Mouse (Mus musculus) embryonic facial prominence, embryonic 14.5 days (tissue): ENCODE measurements around the gene Gbp7. TPM values are rescaled to one million over a fixed set of nuclear protein-coding genes. Genes with fewer than 3 reads are reported as not detected.
"Not testable (repeated sequence)": the region's sequence is repeated elsewhere in the genome, so short reads cannot be mapped to it uniquely, and the experiment has no call there.

Experiments
- ATAC-seq: fragments of 200-750 bp; cut with Nextera tagmentation; 2 replicates; pipeline ENCODE4 v1.8.0; 2017; ENCODE audit warnings: low read depth, moderate number of reproducible peaks, moderate TSS enrichment
- DNase-seq: peaks from one replicate; pipeline ENCODE4 v3.0.0-alpha.2; 2015; ENCODE audit warnings: low spot score
- H3K27ac ChIP-seq: fragments of 300-500 bp; sonication (generic); replicated peaks from 2 replicates; pipeline ENCODE4 v1.5.1; 2014; ENCODE audit warnings: low read depth, mild to moderate bottlenecking, low read length, moderate library complexity
- H3K27me3 ChIP-seq: fragments of 300-500 bp; sonication (generic); replicated peaks from 2 replicates; pipeline ENCODE4 v1.6.1; 2014; ENCODE audit warnings: low read length; ENCODE audit not compliant: control insufficient read depth, insufficient read depth
- H3K36me3 ChIP-seq: fragments of 300-500 bp; sonication (generic); 2 replicates; pipeline ENCODE4 v1.6.1; 2014; ENCODE audit warnings: low read length, mixed read lengths; ENCODE audit not compliant: control insufficient read depth, insufficient read depth
- H3K4me1 ChIP-seq: fragments of 300-500 bp; sonication (generic); 2 replicates; pipeline ENCODE4 v1.6.1; 2014; ENCODE audit warnings: antibody characterized with exemption, low read length; ENCODE audit not compliant: control insufficient read depth, insufficient read depth
- H3K4me2 ChIP-seq: fragments of 300-500 bp; sonication (generic); 2 replicates; pipeline ENCODE4 v1.6.1; 2014; ENCODE audit warnings: low read depth, mild to moderate bottlenecking, low read length, moderate library complexity, mixed read lengths
- H3K4me3 ChIP-seq: fragments of 300-500 bp; sonication (generic); 2 replicates; pipeline ENCODE4 v1.5.1; 2014; ENCODE audit warnings: low read depth, mild to moderate bottlenecking, low read length
- H3K9ac ChIP-seq: fragments of 300-500 bp; sonication (generic); 2 replicates; pipeline ENCODE4 v1.6.1; 2014; ENCODE audit warnings: low read depth, mild to moderate bottlenecking, low read length, moderate library complexity, mixed read lengths
- H3K9me3 ChIP-seq: fragments of 300-500 bp; sonication (generic); 2 replicates; pipeline ENCODE4 v1.6.1; 2016; ENCODE audit warnings: low read length; ENCODE audit not compliant: control insufficient read depth
- WGBS: fragments of 180-500 bp; shearing (Covaris S2); extraction: QIAGEN DNeasy Blood & Tissue Kit; methylation state at CpG from one replicate; pipeline ENCODE4 v1.1.7; 2014; 5-methylcytosine and 5-hydroxymethylcytosine counted together
- polyA plus RNA-seq: library from polyadenylated mRNA; unstranded; fragments of >200 nt; fragmentation: Nextera tagmentation; extraction: Ambion mirVana; gene quantifications from 2 replicates; pipeline ENCODE4 v1.2.1, GENCODE M21; 2014

Gene Gbp7
- polyA plus RNA-seq, 1 experiment from 2014 or later = 4.4 TPM

DNA sequence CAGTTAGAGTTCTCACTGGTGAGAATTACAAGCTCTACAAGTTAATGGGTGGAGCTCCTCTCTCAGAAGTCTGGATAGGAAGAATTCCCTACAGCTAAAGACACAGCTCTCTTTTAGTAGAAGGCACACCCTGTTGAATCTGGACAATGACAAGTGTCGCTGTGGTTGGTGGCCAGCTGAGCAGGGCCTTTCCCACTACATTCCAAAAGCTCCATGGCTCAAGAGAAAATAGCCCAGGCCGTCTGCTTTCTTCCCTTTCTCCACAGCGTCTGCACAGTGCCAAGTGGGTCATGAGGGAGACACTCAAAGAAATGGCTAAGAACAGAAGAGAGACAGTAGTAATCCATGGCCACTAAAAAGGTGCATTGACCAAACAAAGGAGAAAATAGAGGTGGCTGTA, 2.0 kb upstream of the Gbp7 start:
- Histone ChIP-seq H3K4me2 (no peak overlapping the region), H3K36me3 (no peaks in the 10 kb centered on the region), H3K9ac (no peak overlapping the region), H3K4me3 (no peak overlapping the region), H3K9me3 (no peaks in the 10 kb centered on the region), H3K27me3 (no peaks in the 10 kb centered on the region), H3K27ac (no peak overlapping the region), H3K4me1 (no peaks in the 10 kb centered on the region)
- WGBS = 78% methylated on average over 3 of the region's 3 CpGs
- DNase-seq = no peak
- ATAC-seq = no peak

GRCm38 (mm10) chr3:142529597-142529996, 545 bp upstream of the Gbp7 start:
- H3K27ac ChIP-seq = no peak overlapping the region
- no peaks in the 10 kb centered on the region for H3K9me3 ChIP-seq
- 47% methylated on average over 2 of the region's 2 CpGs for WGBS
- H3K4me3 ChIP-seq = peak overlapping the region; percentile 46
- no peak for DNase-seq
- peak overlapping the region; percentile 34 for H3K9ac ChIP-seq
- H3K4me2 ChIP-seq = peak overlapping the region; percentile 78
- no peaks in the 10 kb centered on the region for H3K36me3 ChIP-seq
- ATAC-seq = no peak
- H3K4me1 ChIP-seq = no peaks in the 10 kb centered on the region
- no peaks in the 10 kb centered on the region for H3K27me3 ChIP-seq

- Histone ChIP-seq H3K9me3 (no peaks in the 10 kb centered on the region), H3K27me3 (no peaks in the 10 kb centered on the region), H3K4me1 (no peaks in the 10 kb centered on the region), H3K36me3 (no peaks in the 10 kb centered on the region), H3K4me3 (no peak overlapping the region), H3K4me2 (no peak overlapping the region), H3K27ac (no peak overlapping the region), H3K9ac (no peak overlapping the region)
- DNase-seq (no peak), ATAC-seq (no peak)
- 83% methylated on average over 3 of the region's 3 CpGs for WGBS
Measured at GRCm38 (mm10) chr3:142531595-142531994, 1.5 kb downstream of the Gbp7 start.

GRCm38 (mm10) chr3:142533185-142533584, 3.0 kb downstream of the Gbp7 start:
- Histone ChIP-seq H3K36me3 (no peaks in the 10 kb centered on the region), H3K27me3 (no peaks in the 10 kb centered on the region), H3K9me3 (no peaks in the 10 kb centered on the region), H3K4me1 (no peaks in the 10 kb centered on the region), H3K27ac (no peak overlapping the region), H3K4me2 (no peak overlapping the region), H3K9ac (no peak overlapping the region), H3K4me3 (no peak overlapping the region)
- ATAC-seq (no peak), DNase-seq (no peak)
- WGBS = 84% methylated on average over 3 of the region's 3 CpGs

- Histone ChIP-seq H3K27me3 (no peaks in the 10 kb centered on the region), H3K4me3 (no peak overlapping the region), H3K9me3 (no peaks in the 10 kb centered on the region), H3K36me3 (no peaks in the 10 kb centered on the region), H3K27ac (no peak overlapping the region), H3K4me2 (no peak overlapping the region), H3K4me1 (no peaks in the 10 kb centered on the region), H3K9ac (no peak overlapping the region)
- ATAC-seq = no peak
- WGBS = 67% methylated on average over 1 of the region's 1 CpGs
- no peak for DNase-seq
Measured at GRCm38 (mm10) chr3:142535667-142536066, 5.5 kb downstream of the Gbp7 start.

- DNase-seq (no peak), ATAC-seq (no peak)
- H3K9ac ChIP-seq = no peak overlapping the region
- H3K27me3 ChIP-seq = no peaks in the 10 kb centered on the region
- H3K4me3 ChIP-seq = no peak overlapping the region
- WGBS = 80% methylated on average over 6 of the region's 6 CpGs
- H3K36me3 ChIP-seq = no peaks in the 10 kb centered on the region
- no peaks in the 10 kb centered on the region for H3K9me3 ChIP-seq
- H3K4me1 ChIP-seq = no peaks in the 10 kb centered on the region
- no peak overlapping the region for H3K4me2 ChIP-seq
- H3K27ac ChIP-seq = no peak overlapping the region
Measured at GRCm38 (mm10) chr3:142541391-142541790, 11.2 kb downstream of the Gbp7 start.

- not testable (repeated sequence) for DNase-seq, H3K4me2 ChIP-seq, H3K9ac ChIP-seq, H3K9me3 ChIP-seq, H3K4me3 ChIP-seq, H3K36me3 ChIP-seq, H3K27me3 ChIP-seq, ATAC-seq, H3K27ac ChIP-seq, H3K4me1 ChIP-seq
- 86% methylated on average over 12 of the region's 12 CpGs for WGBS
Measured at GRCm38 (mm10) chr3:142542776-142543175, 12.6 kb downstream of the Gbp7 start.

DNA sequence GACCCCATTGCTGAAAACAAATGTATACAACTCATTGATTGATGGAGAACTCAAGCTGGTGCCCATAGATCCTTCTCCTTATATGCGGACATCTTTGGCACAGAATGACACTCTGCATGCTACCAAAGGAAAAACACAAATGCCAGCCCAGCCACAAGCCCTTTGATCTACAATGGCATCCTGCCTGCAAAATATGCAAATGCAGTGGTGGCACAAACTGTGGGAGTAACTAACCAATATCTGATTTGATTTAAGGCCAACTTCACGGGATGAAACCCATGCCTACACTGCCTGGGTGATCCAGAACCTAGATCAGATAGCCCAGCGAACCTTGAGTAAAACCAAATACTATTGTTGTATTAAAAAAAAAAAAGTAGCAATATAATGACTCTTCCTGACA, 16.5 kb downstream of the Gbp7 start:
- Histone ChIP-seq H3K9ac (no peak overlapping the region), H3K27ac (no peak overlapping the region), H3K27me3 (no peaks in the 10 kb centered on the region), H3K4me2 (no peak overlapping the region), H3K9me3 (no peaks in the 10 kb centered on the region), H3K36me3 (no peaks in the 10 kb centered on the region), H3K4me3 (no peak overlapping the region), H3K4me1 (no peaks in the 10 kb centered on the region)
- WGBS = 76% methylated on average over 3 of the region's 3 CpGs
- no peak for ATAC-seq
- no peak for DNase-seq

GRCm38 (mm10) chr3:142550052-142550676, 20.0 kb downstream of the Gbp7 start:
- no peak overlapping the region for H3K9ac ChIP-seq
- ATAC-seq (no peak), DNase-seq (no peak)
- no peak overlapping the region for H3K4me3 ChIP-seq
- no peak overlapping the region for H3K4me2 ChIP-seq
- no peaks in the 10 kb centered on the region for H3K4me1 ChIP-seq
- 87% methylated on average over 3 of the region's 3 CpGs for WGBS
- no peak overlapping the region for H3K27ac ChIP-seq
- no peaks in the 10 kb centered on the region for H3K9me3 ChIP-seq
- H3K27me3 ChIP-seq = no peaks in the 10 kb centered on the region
- H3K36me3 ChIP-seq = no peaks in the 10 kb centered on the region
